Mouse (Mus musculus): Measurements from ENCODE around the gene Mnd1.

Mnd1 gene

GRCm38 (mm10) chr3:84155558-84156006 is at the start of gene Mnd1:
Gene Mnd1, minus strand, starts transcription at chr3:84155786.
- peak; percentile 95 for DNase-seq

- no peak for DNase-seq
Measured at GRCm38 (mm10) chr3:84204640-84205039, 49.1 kb upstream of the Mnd1 start.

GRCm38 (mm10) chr3:84200559-84201420 is 45.2 kb upstream of the Mnd1 start:
- DNase-seq, result peak; percentile 94 to 98

GRCm38 (mm10) chr3:84199516-84199915 is 43.9 kb upstream of the Mnd1 start:
- no peak for DNase-seq

GRCm38 (mm10) chr3:84198229-84198628 is 42.6 kb upstream of the Mnd1 start:
- no peak for DNase-seq

GRCm38 (mm10) chr3:84193881-84194280 is 38.3 kb upstream of the Mnd1 start:
- no peak for DNase-seq

GRCm38 (mm10) chr3:84191141-84191881 is 35.7 kb upstream of the Mnd1 start:
- DNase-seq, result peak in 1 of 2 experiments; percentile 30

- no peak for DNase-seq
Measured at GRCm38 (mm10) chr3:84190513-84191061, 35.0 kb upstream of the Mnd1 start.

- no peak for DNase-seq
Measured at GRCm38 (mm10) chr3:84189629-84190173, 34.1 kb upstream of the Mnd1 start.

GRCm38 (mm10) chr3:84181717-84182116 is 26.1 kb upstream of the Mnd1 start:
- DNase-seq, result no peak

- no peak for DNase-seq
Measured at GRCm38 (mm10) chr3:84181102-84181501, 25.5 kb upstream of the Mnd1 start.

GRCm38 (mm10) chr3:84180304-84180703 is 24.7 kb upstream of the Mnd1 start:
- DNase-seq, result no peak

- DNase-seq, result no peak
Measured at GRCm38 (mm10) chr3:84177834-84178233, 22.2 kb upstream of the Mnd1 start.

- DNase-seq, result peak; percentile 83 to 86
Measured at GRCm38 (mm10) chr3:84175337-84176315, 20.0 kb upstream of the Mnd1 start.

GRCm38 (mm10) chr3:84173581-84174154 is 18.1 kb upstream of the Mnd1 start, which contains the start of gene Gm6525:
Gene Gm6525, plus strand, starts transcription at chr3:84174104.
- no peak for DNase-seq

- DNase-seq, result no peak
Measured at GRCm38 (mm10) chr3:84172406-84172805, 16.8 kb upstream of the Mnd1 start.

GRCm38 (mm10) chr3:84169393-84170005 is 13.9 kb upstream of the Mnd1 start:
- DNase-seq, result no peak

- DNase-seq, result no peak
Measured at GRCm38 (mm10) chr3:84168943-84169342, 13.4 kb upstream of the Mnd1 start.

GRCm38 (mm10) chr3:84166073-84166472 is 10.5 kb upstream of the Mnd1 start:
- no peak for DNase-seq

- DNase-seq, result no peak
Measured at GRCm38 (mm10) chr3:84165391-84165790, 9.8 kb upstream of the Mnd1 start.

Data from cerebellum, adult 18-20 months (tissue).